Mouse (Mus musculus) brain, embryonic 14.5 days (tissue): ENCODE results near the gene Kcnj16. TPM values are rescaled to one million over a fixed set of nuclear protein-coding genes. Genes with fewer than 3 reads are reported as not detected.
A peak's percentile ranks its signal among the peaks of the same experiment; 100 is the strongest.

Experiments
- DNase-seq: peaks from one replicate; pipeline ENCODE4 v3.0.0-alpha.2; 2011; ENCODE audit warnings: low read depth
- CTCF ChIP-seq: fragments of 200-500 bp; IDR thresholded peaks from 2 replicates; pipeline ENCODE4 v1.5.1; 2012; ENCODE audit warnings: inconsistent platforms, mild to moderate bottlenecking, moderate library complexity, borderline replicate concordance; ENCODE audit not compliant: insufficient read depth, insufficient read length; ENCODE audit errors: extremely low read depth
- POLR2A ChIP-seq: fragments of 200-500 bp; IDR thresholded peaks from 2 replicates; pipeline ENCODE4 v1.6.1; 2012; ENCODE audit warnings: mild to moderate bottlenecking, inconsistent platforms, borderline replicate concordance; ENCODE audit not compliant: poor library complexity, insufficient read depth, insufficient read length, severe bottlenecking; ENCODE audit errors: extremely low read depth
- polyA plus RNA-seq: library from polyadenylated mRNA; depleted of rRNA; stranded (reverse); fragments of >200 nt; gene quantifications from 2 replicates; pipeline ENCODE4 v1.2.3, GENCODE M21; 2012

The Kcnj16 gene
- polyA plus RNA-seq, 1 experiment: 0.98 TPM

DNA sequence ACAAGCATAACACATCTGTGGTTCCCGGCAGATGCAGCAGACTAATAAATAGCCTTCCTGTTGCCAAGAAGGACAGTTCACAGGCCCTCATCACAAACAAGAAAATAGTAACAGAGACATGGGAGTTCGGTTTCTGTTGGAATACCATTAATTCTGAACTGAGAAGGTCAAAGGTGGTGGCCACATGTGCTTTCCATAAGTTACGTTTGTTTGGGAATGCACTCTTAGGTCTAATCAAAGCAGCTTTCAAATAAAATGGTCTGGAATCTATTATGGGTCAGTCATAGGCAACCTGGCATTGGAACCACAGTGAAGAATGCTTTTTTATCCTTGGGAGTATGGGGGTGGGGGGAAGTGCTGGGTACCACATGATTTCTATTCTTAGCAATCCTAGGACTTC, 41.6 kb downstream of the Kcnj16 start:
- TF ChIP-seq POLR2A: no peak
- no peak for TF ChIP-seq CTCF

DNA sequence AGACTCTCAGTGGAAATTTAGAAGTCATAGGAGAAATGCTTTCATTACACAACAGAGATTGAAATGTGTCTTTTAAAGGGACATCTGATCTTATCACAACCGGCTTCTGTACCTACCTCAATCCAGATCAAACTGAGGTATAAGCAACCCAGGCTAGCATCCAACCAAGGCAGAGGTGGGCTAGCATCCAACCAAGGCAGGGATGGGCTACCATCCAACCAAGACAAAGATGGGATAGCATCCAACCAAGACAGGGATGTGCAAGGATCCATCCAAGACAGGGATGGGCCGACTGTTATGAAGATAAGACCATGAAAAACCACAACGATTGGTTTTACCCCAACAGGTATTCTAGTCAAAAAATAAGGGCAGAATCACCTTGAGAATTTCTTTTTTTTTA, 48.4 kb downstream of the Kcnj16 start:
- TF ChIP-seq CTCF: no peak
- no peak for TF ChIP-seq POLR2A
- no peak for DNase-seq

More for the DNA sequence above, 41.6 kb downstream of the Kcnj16 start:
- DNase-seq: no peak

DNA sequence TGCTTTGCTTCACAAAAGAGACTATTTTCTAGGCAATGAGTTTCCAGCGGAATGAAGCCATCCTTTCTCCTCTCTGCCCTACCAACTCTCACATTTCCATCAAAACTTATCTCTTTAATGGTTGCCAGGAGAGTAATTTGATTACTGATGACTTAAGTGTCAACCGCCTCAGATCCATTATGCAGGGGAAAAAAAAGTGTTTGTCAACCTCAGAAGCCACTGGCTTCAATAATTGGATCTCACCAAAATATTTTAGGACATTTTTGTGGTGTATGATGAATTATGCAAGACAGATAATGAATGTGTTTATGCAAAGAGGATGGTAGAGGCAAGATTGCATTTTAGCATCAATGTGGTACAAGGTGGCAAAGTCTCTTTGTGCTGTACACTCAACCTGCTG, 52.4 kb downstream of the Kcnj16 start:
- peak; percentile 14 for DNase-seq
- TF ChIP-seq POLR2A (no peak), CTCF (no peak)

DNA sequence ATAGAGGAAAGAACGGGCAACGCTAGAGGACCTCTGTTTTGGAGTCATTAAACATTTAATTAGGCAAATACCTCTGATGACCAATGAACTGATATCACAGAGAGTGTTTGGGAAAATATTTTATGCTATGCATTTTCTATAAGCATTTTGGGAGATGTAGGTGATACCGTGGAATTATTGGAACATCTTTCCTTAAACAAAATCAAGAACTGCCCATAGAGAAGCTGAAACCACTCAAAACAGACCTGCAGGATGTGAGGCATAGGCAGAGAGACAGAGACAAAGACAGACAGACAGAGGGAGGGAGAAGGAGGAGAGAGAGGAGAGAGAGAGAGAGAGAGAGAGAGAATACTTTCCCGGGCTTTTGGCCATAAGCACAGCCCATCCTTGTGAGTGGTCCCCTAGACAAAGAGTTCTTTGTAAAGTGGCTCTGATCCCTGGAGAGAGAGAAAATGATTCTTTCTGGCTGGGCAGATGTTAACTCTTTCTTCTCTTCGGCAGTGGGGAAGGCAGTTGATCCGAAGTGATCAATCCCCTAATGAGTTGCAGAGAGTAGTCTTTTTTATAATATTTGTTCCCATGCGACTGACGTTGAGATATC, 54.9 kb downstream of the Kcnj16 start:
- peak; percentile 72 for DNase-seq

DNA sequence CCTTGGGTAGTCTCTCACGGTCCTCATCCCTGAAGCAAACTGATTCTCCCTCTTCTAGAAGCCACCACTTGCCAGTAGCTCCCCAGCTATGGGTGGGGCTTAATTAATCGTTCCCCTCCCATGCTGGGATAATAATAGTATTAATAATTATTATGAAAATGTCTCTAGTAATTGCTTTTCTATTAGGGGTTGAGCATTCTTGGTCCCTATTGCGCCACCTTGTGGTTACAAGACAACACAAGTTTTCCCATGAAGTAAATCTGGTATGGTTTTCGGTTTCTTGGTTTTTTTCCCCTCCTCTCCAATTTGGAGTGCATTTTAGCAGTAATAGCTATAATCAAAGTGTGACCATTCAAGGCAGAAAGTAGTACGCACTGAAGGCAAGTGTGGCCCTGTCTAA, 74.3 kb downstream of the Kcnj16 start:
- peak; percentile 40 for DNase-seq
- no peak for TF ChIP-seq POLR2A
- TF ChIP-seq CTCF: peak; percentile 3; the same call in 1 of the 2 replicates

More for the DNA sequence above, 54.9 kb downstream of the Kcnj16 start:
- TF ChIP-seq CTCF: no peak
- TF ChIP-seq POLR2A: no peak

DNA sequence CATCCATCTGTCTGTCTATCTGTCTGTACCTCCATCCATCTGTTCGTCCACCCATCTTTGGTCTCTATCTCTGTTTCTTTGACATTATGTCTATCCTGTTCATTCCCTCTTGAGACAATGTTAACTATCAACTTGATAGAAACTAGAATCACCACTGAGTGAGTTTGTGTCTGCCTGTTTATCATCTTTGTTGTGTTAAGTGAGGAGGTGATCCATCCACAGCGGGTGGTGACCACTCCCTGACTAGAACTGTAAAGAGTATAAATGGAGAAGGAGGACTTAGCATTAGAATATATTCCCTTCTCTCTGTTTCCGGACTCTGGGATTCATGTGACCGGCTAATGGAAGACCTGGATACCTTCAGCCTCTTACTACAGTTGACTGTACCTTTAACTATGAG, 75.5 kb downstream of the Kcnj16 start:
- no peak for DNase-seq
- TF ChIP-seq CTCF: no peak
- no peak for TF ChIP-seq POLR2A

DNA sequence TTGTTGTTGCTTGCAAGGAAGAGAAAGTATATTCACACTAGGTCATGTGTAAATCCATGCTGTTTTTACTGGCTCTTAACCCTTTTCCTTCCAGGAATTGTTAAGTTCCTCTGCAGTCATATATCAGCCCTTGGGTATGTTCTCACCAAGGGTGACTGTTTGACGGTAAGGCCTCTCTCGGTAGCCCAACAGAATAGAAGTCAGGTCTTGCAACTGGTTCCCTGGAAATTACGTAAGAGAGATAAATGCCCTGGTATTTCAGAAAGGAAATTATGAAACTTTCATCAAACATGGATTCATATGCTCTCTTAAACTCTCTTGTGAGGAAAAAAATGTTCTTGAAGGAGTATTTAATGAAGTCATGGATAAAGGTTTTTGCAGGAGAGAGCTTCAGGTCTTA, 86.4 kb downstream of the Kcnj16 start:
- no peak for DNase-seq
- TF ChIP-seq CTCF (no peak), POLR2A (no peak)

DNA sequence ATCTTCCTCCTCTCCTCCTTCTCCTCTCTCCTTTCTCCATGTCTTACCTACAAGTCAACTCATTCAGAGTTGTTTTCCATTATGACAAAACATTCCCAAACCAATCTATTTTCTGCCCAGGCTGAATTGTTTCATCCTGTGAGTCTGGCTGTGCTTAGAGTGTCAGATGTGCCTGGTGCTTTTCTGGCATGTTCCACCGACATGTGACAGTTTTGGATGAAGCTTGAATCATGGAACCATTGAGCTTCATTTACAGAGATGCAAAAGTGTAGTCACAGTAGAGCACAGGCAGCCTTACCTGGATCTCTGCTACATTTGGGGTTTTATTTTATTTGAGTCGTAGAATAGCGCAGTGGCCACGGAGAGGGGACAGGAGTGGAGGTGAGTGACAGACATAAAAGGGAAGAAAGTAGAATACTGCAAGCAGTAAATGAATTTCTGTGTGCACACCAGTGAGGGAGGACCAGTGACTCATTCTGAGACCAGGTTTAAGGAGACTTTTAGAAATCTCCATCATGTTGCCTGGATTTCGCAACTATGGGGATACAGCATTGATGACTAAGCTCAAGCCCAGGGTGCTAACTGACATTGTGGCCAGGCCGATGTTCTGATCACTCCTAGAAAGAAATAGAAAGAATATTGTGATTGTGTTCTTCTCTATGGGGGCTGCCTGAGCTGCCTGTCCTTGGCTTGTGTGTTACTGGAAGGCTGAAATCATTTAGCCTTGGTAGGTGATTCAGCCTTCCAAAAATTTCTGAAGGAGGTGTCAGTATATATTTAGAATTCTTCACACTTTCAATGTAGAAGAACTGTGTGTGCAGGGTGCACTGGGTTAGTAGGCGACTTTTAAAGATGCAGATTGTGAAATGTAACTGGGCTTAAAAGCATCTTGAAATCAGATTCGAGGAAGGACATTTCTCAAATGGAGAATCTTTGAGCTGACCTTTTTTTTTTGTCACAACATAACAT, 87.3 kb downstream of the Kcnj16 start:
- TF ChIP-seq POLR2A (no peak), CTCF (no peak)
- DNase-seq: no peak

DNA sequence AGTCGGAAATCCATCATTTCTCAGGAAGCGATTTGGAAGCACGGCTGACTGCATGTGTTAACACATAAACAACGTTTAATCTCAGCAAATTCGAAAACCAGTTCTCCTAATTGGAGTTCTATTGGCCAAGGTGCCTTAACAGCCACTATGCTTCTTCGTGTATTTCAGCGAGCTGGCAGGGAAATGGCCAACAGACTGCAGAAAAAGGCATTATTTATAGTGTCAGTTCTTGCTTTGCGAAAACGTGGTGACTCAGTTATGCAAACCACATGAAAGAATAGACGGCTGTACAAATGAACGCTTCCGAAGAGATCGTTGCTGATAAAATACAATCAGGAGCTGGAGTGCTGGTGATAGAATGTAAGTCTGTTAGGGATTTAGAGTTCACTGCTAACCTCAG, 88.2 kb downstream of the Kcnj16 start:
- DNase-seq: peak; percentile 47
- no peak for TF ChIP-seq CTCF

DNA sequence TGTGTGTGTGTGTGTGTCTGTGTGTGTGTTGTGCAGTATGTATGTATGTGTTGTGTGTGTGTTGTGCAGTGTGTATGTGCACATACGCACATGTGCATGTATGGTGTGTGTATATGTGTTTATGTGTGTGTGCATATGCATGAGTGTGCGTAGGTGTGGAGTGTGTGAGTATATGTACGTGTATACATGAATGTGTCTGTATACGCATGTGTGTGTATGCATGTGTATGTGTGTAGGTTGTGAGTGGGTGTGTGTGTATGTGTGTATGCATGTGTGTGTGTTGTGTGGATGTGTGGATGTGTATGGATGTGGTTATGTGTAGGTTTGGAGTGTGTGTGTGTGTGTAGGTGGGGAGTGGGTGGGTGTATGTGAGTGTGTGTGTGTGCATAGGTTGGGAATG, 89.6 kb downstream of the Kcnj16 start:
- DNase-seq: no peak
- no peak for TF ChIP-seq CTCF
- TF ChIP-seq POLR2A: no peak

DNA sequence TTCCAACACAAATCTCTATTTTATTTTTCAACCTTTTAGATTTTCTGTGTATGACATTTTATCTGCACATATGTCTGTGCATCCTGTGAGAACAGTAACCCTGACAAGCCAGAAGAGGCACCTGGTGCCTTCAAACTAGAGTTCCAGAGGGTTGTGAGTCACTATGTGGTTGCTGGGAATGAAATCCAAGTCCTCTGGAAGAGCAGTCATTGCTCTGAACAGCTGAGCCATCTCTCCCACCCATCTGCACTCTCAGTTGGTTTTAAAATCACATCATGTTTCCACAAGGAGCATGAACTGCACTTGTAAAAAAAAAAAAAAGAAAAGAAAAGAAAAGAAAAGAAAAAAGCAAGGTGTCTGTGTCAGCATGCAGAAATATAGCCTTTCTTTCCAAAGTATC, 91.6 kb downstream of the Kcnj16 start:
- TF ChIP-seq POLR2A (no peak), CTCF (no peak)
- DNase-seq: no peak

DNA sequence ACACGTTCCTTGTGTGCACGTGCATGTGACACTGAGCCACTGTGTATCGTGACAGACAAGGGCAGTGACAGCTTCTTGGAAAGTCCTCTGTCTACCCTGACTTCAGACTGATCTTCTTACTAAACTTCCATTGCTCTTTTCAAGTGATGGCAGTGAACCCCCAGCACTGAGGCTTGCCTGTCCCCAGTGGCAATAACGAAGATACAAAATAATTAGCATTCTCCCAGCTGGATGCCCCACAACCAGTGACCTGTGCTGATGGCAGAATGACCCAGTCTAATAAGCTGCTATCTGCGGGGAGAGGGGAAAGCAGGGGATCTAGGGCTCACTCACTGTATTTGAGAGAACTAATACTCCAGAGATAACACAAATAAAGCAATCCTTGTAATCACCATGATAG, 92.4 kb downstream of the Kcnj16 start:
- no peak for DNase-seq

More for the DNA sequence above, 92.4 kb downstream of the Kcnj16 start:
- TF ChIP-seq POLR2A (no peak), CTCF (no peak)
